Mouse (Mus musculus) frontal cortex, postnatal 14 days (tissue): ENCODE results near the gene Nfkbiz.
"Not testable (repeated sequence)": the region's sequence is repeated elsewhere in the genome, so short reads cannot be mapped to it uniquely, and the experiment has no call there.

ENCODE experiments used
- DNase-seq, 2 experiments: peaks; one replicate each; pipeline ENCODE4 v3.0.0; 2022; ENCODE audit warnings: low spot score in 2 of 2

Gene Nfkbiz

DNA sequence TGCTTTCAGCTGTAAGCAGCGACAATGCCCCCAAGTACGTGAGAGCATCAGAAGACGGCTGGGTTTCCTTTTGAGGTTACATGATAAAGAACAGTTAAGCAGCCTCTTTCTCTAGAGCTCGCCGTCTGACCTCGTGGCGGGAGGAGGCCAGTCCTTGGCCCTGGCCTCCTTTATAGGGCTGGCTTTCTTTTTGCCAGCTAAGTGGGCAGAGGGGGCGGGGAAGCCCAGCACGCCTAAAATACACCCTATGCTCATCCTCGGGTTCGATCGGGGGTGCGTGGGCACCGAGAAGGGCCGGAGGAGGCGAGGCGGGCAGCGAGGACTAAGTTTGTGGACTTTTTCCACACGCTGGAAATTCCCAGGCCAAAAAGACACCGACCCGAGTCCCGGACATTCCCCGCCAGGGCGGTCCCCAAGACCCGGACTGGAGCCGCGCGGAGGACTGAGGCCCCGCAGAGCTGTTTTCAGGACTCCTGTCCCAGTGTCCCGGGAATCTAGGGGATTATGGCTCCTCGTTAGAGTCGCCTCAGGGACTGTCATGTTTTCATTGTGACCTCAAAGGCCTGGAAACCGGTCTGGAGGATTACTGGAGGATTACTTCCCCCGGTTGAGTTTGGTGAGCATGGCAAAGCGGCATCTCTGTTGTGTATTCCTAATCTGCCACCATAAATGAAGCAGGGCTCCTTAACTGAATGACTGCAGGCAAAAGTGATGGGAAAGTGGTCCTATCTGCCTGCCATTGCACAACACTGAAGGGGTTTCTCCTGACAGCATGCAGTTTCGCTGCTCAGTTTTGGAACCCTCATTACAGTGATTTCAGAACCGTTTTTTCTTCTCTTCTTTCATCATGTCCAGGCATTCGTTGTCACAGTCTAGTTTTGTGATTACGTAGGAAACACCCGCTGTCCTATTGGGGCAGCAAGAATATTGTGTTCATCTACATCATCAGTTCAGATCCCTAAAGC lies at the start of gene Nfkbiz:
Gene Nfkbiz, minus strand, starts transcription at position 390 of the 965 bp plus-strand sequence.
- DNase-seq = peak; percentile 61 to 63

DNA sequence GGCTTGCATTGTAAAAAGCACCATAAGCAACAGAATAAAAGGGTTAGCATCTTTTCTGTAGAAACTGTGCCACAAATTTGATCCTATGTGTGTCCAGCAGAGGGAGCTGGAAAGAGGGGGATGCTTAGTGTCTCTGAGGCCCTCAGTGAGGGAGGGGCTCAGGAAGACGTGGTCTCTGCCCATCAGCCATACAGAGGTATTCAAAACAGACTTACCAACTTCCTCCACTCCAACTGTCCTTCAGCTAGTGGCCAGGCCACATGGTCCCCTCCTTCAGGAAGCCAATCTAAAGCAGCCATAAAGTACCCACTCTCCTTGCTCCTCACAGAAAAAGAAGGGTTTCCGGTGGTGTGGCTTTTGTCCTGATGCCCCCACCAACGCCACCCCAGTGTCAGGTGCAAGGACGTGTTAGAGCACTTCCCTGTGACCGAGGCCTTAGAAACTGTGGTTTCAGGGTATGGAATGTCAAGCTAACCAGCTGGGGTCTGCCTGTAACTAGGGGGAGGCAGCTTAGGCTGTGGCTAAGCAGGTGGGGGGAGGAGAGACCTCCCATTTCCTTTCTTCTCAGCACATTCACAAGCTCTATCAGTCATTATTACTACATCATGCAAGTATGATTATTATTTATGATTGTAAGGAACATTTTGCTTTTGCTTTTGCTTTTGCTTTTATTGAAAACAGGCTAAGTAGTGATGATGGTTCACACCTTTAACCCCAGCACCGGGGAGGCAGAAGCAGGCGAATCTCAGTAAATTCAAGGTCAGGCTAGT lies 49.3 kb upstream of the Nfkbiz start:
- no peak for DNase-seq

DNA sequence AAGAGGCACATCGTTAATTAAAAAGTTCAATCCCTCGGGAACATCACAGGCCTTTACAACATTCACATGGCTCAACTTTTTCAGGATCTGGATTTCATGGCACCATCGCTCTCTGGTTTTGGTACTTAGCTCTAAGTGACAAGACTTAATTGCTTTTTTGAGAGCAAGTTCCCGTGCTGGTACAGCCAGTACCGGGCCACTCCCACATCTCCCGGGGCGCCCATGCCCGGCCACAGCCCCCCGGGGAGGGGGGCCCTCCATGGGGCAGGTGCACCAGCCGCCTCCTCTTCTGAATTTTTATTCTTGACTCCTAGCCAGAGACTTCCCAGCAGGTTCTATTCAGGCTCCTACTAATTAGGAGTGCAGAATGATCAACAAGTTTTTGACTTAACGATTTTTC lies 45.5 kb upstream of the Nfkbiz start:
- DNase-seq = no peak

DNA sequence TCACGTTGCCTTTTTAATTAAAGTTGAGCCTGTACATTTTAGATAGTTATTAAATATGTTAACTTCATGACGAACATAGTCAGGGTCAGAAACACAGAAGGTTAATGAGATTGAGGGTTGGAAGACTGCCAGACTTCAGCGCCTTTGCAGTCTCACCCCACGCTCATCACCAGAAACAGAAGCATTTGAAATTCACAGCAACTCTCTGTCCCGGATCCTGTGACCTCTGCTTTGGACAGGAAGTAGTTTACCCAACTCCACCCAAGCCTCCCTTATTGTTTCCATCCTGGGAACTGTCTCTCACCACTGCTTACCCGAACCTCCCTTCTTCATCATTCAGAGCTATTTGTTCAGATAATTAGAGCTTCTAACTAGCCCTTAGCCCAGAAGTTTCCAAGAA lies 37.3 kb upstream of the Nfkbiz start:
- no peak for DNase-seq

DNA sequence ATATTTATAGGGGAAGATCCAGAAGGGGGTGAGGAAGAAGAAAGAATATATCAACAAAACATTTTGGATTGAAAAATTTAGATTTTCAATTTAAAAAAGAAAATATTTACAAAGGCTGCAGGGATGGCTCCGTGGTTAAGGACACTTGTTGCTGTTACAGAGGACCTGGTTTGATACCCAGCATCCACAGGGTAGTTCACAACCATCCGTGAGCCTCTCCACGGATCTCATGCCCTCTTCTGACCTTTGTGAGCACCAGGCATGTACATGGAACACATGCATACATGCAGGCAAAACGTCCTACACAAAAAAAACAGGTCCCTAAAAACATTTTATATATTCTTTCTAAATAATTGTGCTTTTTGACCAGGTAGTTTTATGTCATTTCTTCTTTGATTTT lies 25.1 kb upstream of the Nfkbiz start:
- no peak for DNase-seq

DNA sequence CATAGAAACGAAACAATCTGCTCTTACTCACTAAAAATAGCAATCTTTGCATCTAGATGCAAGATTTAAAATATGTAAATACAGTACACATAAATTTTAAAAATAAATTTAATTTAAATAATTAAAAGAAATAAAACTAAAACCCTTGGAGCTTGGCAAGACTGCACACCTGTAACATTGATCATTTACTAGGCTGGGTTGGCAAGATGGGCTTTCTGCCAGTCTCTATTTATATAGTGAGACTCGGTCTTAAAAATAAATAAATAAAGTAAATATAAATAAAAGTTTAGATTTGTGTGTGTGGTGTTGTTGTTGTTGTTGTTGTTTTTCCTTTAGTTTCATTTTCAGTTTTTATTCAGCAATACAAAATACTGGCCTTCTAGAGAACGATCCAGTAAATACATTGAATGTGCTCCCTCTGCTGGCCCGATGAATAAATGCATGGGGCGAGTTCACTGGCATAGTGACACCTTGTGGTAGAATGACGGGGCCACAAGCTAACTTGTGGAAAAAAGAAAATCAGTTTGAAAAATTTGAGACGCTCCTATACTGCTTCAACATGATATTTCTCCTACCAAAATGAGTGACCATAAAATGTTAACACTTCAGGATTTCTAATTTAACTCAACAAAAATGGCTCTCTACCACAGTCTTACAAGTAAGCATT lies 24.6 kb upstream of the Nfkbiz start:
- DNase-seq = peak; percentile 28 to 62

DNA sequence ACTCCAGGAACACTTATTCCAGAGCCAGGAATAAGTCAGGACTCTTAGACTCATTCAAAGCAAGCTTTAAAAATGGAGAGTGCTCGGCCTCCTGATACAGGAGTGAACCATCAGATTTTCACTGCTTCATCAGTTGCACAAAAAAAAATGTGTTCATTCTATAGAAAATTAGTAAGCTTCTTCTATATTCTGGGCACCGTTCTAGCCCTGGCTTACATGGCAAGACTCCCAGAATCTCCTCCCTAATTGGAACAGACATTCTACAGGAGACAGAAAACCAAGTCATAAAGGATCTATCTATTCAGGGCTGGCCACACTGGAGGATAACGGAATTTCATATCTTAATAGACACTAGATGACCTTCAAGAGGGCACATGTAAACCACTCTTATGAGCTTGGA lies 22.4 kb upstream of the Nfkbiz start:
- no peak for DNase-seq

DNA sequence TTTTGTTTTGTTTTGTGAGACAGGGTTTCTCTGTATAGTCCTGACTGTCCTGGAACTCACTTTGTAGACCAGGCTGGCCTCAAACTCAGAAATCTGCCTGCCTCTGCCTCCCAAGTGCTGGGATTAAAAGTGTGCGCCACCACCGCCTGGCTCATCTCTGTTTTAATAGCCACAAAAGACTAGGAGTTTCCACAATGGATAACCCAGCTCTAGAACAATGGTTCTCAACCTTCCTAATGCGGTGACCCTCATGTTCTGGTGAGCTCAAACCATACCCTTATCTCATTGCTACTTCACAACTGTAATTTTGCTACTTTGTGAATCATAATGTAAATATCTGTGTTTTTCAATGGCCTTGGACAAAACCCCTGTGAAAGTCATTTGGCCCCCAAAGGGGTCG lies 20.7 kb upstream of the Nfkbiz start:
- DNase-seq = not testable (repeated sequence)

DNA sequence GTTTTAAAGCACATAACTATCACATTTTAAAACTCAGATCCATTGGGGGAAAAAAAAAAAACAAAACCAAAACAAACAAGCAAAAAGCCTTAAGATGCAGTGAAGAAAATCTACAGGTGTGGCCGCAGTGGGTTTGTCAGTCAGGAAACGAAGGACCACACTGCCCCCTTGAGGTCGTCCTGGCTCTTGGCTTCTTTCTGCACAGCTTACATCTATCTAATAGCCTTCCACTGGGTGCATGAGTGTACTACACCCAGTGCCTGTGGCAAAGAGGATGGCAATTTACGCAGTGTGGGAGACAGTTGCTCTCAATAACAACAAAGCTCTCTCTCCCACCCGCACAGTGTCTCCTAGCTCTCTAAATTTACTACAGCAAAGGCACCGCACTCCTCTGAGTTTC lies 19.8 kb upstream of the Nfkbiz start:
- peak; percentile 51 to 53 for DNase-seq

DNA sequence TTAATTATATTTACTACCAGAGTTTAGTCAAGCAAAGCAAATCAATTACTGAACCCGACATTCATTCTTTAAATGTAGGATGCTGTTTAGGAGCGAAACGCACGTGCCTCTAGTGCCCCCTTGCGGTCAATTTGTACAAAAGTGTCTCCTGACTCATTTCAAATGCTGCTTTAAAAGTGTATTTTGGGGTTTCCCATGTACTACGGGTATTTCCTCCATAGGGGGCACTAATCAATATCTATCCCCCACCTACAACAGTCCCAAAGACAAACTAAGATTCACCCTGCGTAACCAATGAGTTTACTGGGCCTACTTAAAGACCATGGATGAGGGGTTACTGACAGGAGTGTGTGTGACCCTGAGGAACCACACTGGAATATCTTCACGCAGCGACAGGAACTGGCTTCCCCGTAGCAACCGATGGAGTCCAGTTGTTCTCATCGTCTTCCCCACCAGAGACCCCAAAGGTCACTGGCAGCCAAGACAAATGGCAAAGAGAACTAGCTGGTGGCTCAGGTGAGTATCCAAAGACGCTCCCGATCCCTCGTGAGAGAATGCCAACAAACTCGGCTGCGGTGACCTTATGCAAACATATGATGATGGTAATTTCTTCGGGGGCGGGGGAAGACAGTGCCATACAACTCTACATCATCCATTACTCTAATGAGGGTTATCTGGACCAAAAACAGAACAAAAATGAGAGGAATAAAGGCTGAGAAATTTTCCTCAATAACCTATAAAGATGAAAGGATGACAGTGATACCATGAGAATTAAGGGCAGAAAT lies 14.4 kb upstream of the Nfkbiz start:
- DNase-seq = peak in 1 of 2 experiments; percentile 68

DNA sequence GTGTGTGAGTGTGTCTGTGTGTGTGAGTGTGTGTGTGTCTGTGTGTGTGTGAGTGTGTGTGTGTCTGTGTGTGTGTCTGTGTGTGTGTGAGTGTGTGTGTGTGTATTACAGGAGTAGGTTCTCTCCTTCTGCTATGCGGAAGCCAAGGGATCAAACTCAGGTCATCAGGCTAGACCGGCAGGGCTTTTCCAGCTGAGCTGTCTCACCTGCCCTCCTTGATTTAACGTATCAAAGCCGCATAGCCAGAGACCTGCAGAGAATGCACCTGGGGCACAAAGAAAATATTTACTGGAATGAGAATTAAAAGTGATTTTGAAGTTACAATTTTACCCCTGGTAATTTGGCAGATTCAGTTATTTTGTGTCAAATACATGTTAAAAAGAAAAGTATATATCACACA lies 13.8 kb upstream of the Nfkbiz start:
- no peak for DNase-seq

DNA sequence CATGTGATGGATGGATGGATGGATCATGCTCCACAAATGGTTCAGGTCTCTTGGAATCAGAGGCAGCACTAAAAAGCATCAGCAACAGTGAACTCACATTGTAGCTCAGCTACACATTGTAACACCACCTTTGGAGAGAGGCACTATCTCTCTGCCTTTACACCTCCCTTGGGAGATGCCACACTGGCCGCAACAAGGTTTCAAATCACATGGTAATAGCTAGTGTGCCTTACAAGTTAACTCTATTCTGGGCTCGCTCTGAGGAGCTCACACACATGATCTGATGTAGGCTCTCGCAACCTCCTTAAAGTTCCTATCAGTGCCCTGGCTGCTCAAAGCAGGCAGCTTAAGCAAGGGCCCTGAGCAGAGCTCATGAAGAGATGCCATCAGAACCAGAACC lies 11.8 kb upstream of the Nfkbiz start:
- no peak for DNase-seq

DNA sequence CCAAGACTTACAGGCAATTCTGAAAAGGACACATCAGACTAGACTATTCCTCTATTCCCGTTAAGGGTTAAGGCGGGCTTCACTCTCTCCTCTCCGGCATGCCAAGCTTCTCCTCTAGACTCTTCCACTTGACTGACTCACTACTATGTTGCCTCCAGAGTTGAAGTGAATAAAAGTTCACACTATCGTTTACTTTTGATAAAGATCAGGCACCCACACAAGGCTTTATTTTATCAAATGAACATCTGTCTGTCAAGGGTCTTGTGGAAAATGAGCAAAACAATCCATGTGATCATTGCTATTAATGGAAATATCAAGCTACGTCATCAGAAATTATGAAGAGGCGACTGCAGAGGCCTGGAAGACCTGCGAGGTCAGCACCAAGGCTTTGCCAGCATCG lies 9.0 kb upstream of the Nfkbiz start:
- DNase-seq = no peak

DNA sequence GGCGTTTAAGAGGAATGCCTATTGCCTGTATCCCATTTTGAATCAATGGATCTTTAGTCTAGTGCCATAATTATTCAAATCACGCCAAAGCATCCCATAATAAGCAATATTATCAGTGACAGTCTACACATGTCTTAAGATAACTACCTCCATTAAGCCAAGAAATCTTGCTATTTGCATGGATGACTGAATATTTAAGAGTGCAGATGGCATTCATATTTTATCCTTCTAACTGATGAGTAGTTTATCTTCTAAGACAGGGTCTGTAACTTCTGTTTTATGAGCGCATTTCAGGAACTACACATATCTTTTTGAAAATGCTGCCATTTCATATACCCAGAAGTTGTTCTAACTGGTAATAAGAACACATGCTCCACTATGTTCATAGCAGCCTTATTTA lies 6.1 kb upstream of the Nfkbiz start:
- DNase-seq = no peak

DNA sequence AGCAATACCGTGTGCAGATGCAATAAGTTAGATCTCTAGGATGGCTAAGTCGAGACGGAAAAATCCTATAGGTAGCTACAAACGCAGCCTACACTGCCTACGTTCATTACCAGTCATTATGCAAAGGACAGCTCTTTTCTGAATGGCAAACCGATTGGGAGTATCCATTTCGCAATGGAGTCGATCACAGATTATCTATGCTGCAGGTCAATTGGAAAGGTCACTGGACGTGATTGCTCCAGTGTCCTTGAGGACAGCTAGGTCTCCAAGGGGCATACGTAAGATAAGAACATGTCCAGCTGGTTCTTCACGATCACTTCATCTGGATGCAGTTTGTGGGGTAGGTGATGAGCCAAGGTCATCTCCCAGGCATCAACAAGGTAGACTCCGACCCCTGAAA lies 5.2 kb upstream of the Nfkbiz start:
- DNase-seq = no peak

DNA sequence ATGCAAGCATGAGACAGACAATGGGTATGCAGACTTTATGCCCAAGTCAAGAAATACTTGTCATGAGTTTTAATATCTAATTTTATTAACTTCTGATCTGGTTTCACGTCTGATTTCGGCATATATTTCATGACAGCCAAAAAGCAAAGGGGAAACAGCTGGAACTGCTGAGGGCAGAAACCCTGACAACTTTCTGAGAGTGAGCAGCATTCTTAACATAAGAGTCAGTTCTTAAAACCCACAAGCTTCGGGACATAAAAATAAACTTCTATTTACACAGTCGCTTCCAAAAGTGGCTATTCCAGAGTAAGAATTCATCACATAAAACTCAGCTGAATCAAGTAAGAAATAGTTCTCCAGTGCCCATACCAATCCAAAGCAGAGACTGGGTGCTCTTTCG lies 4.4 kb upstream of the Nfkbiz start:
- no peak for DNase-seq

DNA sequence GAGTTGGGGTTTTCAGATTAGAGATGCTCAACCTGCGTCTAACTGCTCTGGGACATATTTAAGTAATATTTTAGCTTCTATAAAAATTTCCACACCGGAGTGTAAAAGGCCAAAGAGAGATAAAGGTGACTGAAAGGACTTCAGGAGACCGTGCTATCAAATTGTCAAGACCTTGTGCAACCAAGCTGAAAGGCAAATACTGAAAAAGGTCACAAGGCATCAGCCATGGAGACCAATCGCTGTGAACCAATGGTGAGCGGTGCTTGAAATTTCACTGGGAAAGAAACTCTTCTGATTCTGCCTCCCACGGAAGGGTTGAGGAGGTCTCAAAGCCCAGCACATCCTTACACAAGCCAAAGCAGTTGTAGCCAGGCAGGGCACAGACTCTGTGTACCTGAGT lies 2.8 kb upstream of the Nfkbiz start:
- no peak for DNase-seq

DNA sequence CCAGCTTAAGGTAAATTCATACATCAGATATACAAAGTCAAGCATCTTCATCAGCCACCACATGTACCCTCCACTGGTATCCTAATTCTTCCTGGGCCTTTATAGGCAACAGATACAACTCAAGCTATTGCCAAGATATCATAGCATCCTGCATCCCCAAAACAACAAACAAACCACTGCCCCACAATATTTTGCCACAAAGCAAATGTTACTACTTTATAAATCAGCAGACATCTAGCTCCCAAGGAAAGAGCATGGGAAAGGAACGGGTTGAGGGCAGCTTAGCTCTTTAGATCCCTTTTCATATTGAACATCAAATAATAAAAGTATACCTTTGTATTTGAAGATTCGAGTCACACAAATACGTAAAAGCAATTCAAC lies 580 bp downstream of the Nfkbiz start:
- DNase-seq = no peak

DNA sequence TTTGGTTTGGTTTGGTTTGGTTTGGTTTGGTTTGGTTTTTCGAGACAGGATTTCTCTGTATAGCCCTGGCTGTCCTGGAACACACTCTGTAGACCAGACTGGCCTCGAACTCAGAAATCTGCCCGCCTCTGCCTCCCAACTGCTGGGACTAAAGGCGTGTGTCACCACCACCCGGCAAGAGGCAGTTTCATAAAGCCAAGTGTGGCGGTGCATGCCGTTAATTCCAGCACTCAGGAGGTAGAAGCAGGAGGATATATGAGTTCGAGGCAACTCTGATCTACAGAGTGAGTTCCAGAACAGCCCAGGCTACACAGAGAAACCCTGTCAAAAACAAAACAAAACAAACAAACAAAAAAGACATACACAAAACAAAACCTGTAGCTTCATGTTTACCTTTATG lies 1.0 kb downstream of the Nfkbiz start:
- not testable (repeated sequence) for DNase-seq

DNA sequence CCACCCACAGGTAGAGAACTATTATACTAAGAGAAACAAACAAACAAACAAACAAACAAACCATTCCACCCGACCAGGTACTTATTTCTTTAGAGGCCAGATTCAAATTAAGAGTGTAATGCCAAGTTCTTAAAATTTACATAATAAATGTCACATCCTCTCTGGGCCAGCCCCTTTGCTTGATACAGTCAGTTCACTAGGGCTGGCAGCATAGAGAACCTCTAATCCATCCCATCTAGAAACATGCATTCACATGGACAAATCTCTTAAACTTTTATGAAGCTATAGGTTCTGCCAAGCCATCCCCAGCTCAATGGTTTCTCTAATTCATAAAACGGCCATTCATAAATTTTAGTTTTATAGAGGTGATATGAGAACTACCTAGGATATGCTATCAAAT lies 1.5 kb downstream of the Nfkbiz start:
- DNase-seq = no peak

DNA sequence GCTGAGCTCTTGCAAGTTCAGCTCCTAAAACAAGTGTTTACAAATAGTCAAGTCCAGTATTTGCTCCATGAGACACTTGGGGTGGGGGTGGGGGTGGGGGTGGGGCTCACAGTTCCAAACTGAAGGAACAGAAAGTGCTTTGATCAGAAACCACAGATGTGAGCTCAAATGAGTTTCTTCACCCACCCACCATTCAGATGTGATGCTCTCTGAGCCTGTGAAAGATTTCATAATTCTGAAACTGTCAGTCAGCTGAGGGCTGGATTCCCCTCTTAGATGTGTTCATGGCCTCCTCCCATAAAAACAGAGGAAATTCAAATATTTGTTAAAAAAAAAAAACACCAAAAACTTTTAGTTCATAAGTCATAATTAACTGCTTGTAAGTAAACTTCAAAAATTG lies 2.9 kb downstream of the Nfkbiz start:
- no peak for DNase-seq

DNA sequence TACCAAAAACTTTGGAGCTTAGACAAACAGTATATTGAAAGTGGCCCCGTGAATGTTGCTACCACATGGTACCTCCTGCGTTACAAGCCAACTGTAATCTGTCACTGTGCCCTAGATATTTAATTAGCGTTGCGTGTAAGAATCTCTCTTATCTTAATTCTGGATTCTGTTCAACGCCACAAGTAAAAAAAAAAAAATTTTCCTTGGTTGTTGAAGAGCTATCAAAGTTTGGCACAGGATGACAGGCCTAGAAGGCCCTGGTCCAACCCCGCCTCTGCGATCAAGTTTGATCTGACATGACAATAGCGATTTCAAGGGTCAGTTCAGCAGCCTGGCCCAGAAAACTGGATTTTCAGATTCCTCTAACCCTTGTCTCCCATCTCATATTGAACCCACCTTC lies 6.1 kb downstream of the Nfkbiz start:
- DNase-seq = no peak
